Mouse (Mus musculus) layer of hippocampus, adult 8-10 months (tissue): ENCODE measurements around the gene Slc18a2. TPM values are rescaled to one million over a fixed set of nuclear protein-coding genes. Genes with fewer than 3 reads are reported as not detected.

Experiments used
- DNase-seq, 2 experiments: peaks; one replicate each; pipeline ENCODE4 v3.0.0; 2022; ENCODE audit warnings: low spot score in 2 of 2
- total RNA-seq, 4 experiments: library from RNA; stranded (reverse); gene quantifications; 2 replicates each; pipeline ENCODE4 v1.2.4; 2022

Gene Slc18a2
- total RNA-seq, 4 experiments from 2014 or later, result 0.84 to 1.2 (median 1.1) TPM

- no peak for DNase-seq
These were observed 12.5 kb downstream of the Slc18a2 start for GRCm38 (mm10) chr19:59273190-59273589.

GRCm38 (mm10) chr19:59276354-59276753 is 15.7 kb downstream of the Slc18a2 start:
- DNase-seq, result no peak

- peak in 1 of 2 experiments; percentile 20 for DNase-seq
These were observed 20.1 kb downstream of the Slc18a2 start for GRCm38 (mm10) chr19:59280841-59281240.

- no peak for DNase-seq
These were observed 21.3 kb downstream of the Slc18a2 start for GRCm38 (mm10) chr19:59282001-59282400.

GRCm38 (mm10) chr19:59289042-59289441 is 28.3 kb downstream of the Slc18a2 start:
- no peak for DNase-seq

- no peak for DNase-seq
These were observed 29.1 kb downstream of the Slc18a2 start for GRCm38 (mm10) chr19:59289811-59290210.

- peak in 1 of 2 experiments; percentile 33 for DNase-seq
These were observed 31.6 kb downstream of the Slc18a2 start for GRCm38 (mm10) chr19:59292183-59292839.

- DNase-seq, result no peak
These were observed 54.6 kb downstream of the Slc18a2 start for GRCm38 (mm10) chr19:59315308-59315707.

GRCm38 (mm10) chr19:59316571-59316970 is 55.9 kb downstream of the Slc18a2 start:
- peak in 1 of 2 experiments; percentile 25 for DNase-seq

- DNase-seq, result no peak
These were observed 61.3 kb downstream of the Slc18a2 start, which contains the start of gene Rps12-ps3 for GRCm38 (mm10) chr19:59321990-59322389. TSS of gene Rps12-ps3 (plus strand) at chr19:59322290.

GRCm38 (mm10) chr19:59330816-59331225 is 70.1 kb downstream of the Slc18a2 start:
- DNase-seq, result no peak

- DNase-seq, result no peak
These were observed 76.0 kb downstream of the Slc18a2 start for GRCm38 (mm10) chr19:59336655-59337054.

- DNase-seq, result no peak
These were observed 77.4 kb downstream of the Slc18a2 start for GRCm38 (mm10) chr19:59337872-59338681.

- DNase-seq, result no peak
These were observed 79.2 kb downstream of the Slc18a2 start for GRCm38 (mm10) chr19:59339908-59340307.

GRCm38 (mm10) chr19:59342964-59343363 is 82.3 kb downstream of the Slc18a2 start:
- no peak for DNase-seq

GRCm38 (mm10) chr19:59344304-59344711 is 83.6 kb downstream of the Slc18a2 start:
- peak in 1 of 2 experiments; percentile 13 for DNase-seq

- peak in 1 of 2 experiments; percentile 29 for DNase-seq
These were observed 84.5 kb downstream of the Slc18a2 start for GRCm38 (mm10) chr19:59345081-59345657.

Other genes with a start within 250 kb of the Slc18a2 start
- 10 to 100 TPM; 24.6 to 29.8 (median 26.3) TPM for gene Shtn1, start 184.8 kb upstream of the Slc18a2 start, total RNA-seq
- 1 to 10 TPM in 2 of 4 experiments, under 1 TPM in 1, not detected in 1; 0.86 to 1.3 (median 1.0) TPM for gene Vax1, start 90.8 kb upstream of the Slc18a2 start, total RNA-seq
- gene Kcnk18, start 41.7 kb upstream of the Slc18a2 start, total RNA-seq, result not detected
- gene Rps12-ps3, start 61.4 kb downstream of the Slc18a2 start, total RNA-seq, result 100 to 1,000 TPM; 166 to 376 (median 279) TPM
- gene Pdzd8, start 84.9 kb downstream of the Slc18a2 start, total RNA-seq, result 10 to 100 TPM; 44.8 to 51.3 (median 50.1) TPM
- 10 to 100 TPM; 17.4 to 25.8 (median 21.9) TPM for gene Emx2, start 197.5 kb downstream of the Slc18a2 start, total RNA-seq